Mouse (Mus musculus): ENCODE results near the gene Dennd5a. TPM values are rescaled to one million over a fixed set of nuclear protein-coding genes. Genes with fewer than 3 reads are reported as not detected.

Gene Dennd5a
- total and polyA plus RNA-seq, 3 experiments, result 33.1 to 78.8 (median 64.4) TPM

DNA sequence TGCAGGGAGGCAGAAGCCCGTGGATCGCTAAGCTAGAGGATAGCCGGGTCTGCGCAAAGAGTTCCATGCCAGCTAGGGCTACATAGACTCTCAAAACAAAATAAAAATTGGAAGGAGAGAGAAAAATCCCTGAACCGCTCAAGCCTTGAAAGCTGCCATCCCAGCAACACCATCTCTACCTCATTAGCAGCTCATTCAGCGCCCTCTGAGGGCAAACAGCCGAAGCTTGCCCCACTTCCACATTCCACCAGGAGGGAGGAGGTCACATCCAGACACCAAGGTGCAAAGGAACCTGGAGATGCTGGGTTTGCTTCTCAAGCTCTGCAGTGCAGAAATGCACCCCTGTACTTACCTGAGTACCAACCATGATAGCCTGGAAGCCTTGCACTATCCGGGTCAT lies 84.2 kb downstream of the Dennd5a start:
- TF ChIP-seq MYC (IDR thresholded peaks at IDR 0.05; ENCODE audit: low read depth, low read length) (no peak), MAZ (IDR thresholded peaks at IDR 0.05; ENCODE audit: low read depth, low read length) (no peak)
- no peak overlapping the region for H3K27ac ChIP-seq (ENCODE audit: control insufficient read depth, low read depth, low read length)
- H3K27me3 ChIP-seq (ENCODE audit: control insufficient read depth in 1 of 2, insufficient read depth in 2 of 2, low read length in 2 of 2), result no peaks in the 10 kb centered on the region
- no peak overlapping the region for H3K9ac ChIP-seq (ENCODE audit: control insufficient read depth, low read depth, low read length, poor library complexity, severe bottlenecking)
- no peak overlapping the region for H3K4me3 ChIP-seq (ENCODE audit: control insufficient read depth in 1 of 2, insufficient read depth in 1 of 2, low read depth in 2 of 2, low read length in 2 of 2)
- no peaks in the 10 kb centered on the region for H3K9me3 ChIP-seq (replicated peaks; ENCODE audit: insufficient read depth, low read length)
- H3K79me2 ChIP-seq (ENCODE audit: control insufficient read depth, insufficient read depth, low read length, poor library complexity), result no peaks in the 10 kb centered on the region
- peaks cover 0 to 5% of the 10 kb centered on the region in 2 experiments; a peak in 2 of 4 replicates for H3K36me3 ChIP-seq (ENCODE audit: control insufficient read depth in 1 of 2, insufficient read depth in 2 of 2, low read length in 2 of 2)
- H3K4me1 ChIP-seq (ENCODE audit: control insufficient read depth in 1 of 2, insufficient read depth in 2 of 2, low read length in 2 of 2), result peaks cover 0 to 3% of the 10 kb centered on the region in 2 experiments; a peak in 2 of 4 replicates
- DNase-seq (ENCODE audit: low read depth, low spot score), result no peak

DNA sequence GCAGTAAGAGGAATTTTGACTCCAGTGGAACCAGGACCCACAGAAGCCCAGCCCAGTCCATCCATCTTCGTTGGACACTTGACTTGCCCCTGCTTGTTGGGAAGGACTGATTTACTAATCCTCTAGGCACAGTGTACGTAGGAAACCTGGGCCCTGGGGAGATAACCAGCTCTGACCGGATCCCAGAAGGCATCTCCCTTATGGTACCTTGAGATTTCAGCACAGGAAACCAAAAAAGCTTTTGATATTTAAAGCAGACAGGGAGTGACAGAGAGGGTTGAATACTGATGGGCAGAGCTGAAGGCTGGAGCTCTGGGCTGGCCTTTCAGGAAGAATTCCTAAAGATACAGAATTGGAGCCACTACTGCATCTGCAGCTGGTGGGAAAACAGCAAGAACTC lies 84.7 kb downstream of the Dennd5a start:
- H3K9ac ChIP-seq (ENCODE audit: control insufficient read depth, low read depth, low read length, poor library complexity, severe bottlenecking), result no peak overlapping the region
- peaks cover 0 to 5% of the 10 kb centered on the region in 2 experiments; a peak in 3 of 4 replicates for H3K4me1 ChIP-seq (ENCODE audit: control insufficient read depth in 1 of 2, insufficient read depth in 2 of 2, low read length in 2 of 2)
- H3K9me3 ChIP-seq (replicated peaks; ENCODE audit: insufficient read depth, low read length), result no peaks in the 10 kb centered on the region
- no peak overlapping the region for H3K4me3 ChIP-seq (ENCODE audit: control insufficient read depth in 1 of 2, insufficient read depth in 1 of 2, low read depth in 2 of 2, low read length in 2 of 2)
- no peaks in the 10 kb centered on the region for H3K79me2 ChIP-seq (ENCODE audit: control insufficient read depth, insufficient read depth, low read length, poor library complexity)
- DNase-seq (ENCODE audit: low read depth, low spot score), result no peak
- TF ChIP-seq JUND (IDR thresholded peaks at IDR 0.05; ENCODE audit: low read depth, low read length) (no peak), RCOR1 (IDR thresholded peaks at IDR 0.05; ENCODE audit: low read depth, low read length) (no peak), ZNF384 (IDR thresholded peaks at IDR 0.05; ENCODE audit: low read depth, low read length) (no peak), POLR2AphosphoS2 (IDR thresholded peaks at IDR 0.05; ENCODE audit: low read length) (no peak), ZC3H11A (IDR thresholded peaks at IDR 0.05; ENCODE audit: low read depth, low read length) (no peak), USF1 (IDR thresholded peaks at IDR 0.05; ENCODE audit: low read depth, low read length) (no peak), NRF1 (IDR thresholded peaks at IDR 0.05; ENCODE audit: insufficient read depth, low read depth, low read length, poor library complexity, severe bottlenecking) (no peak), NELFE (IDR thresholded peaks at IDR 0.05; ENCODE audit: low read depth, low read length) (no peak), MYB (IDR thresholded peaks at IDR 0.05; ENCODE audit: low read depth, low read length) (no peak), HCFC1 (IDR thresholded peaks at IDR 0.05; ENCODE audit: low read depth, low read length) (no peak), GATA1 (IDR thresholded peaks at IDR 0.05; ENCODE audit: low read depth, low read length) (no peak), CHD1 (IDR thresholded peaks at IDR 0.05; ENCODE audit: low read depth, low read length) (no peak), TCF12 (IDR thresholded peaks at IDR 0.05; ENCODE audit: low read depth, low read length) (no peak), ZKSCAN1 (IDR thresholded peaks at IDR 0.05; ENCODE audit: low read depth, low read length) (no peak), E2F4 (IDR thresholded peaks at IDR 0.05; ENCODE audit: borderline replicate concordance, low read depth, low read length) (no peak), TBP (IDR thresholded peaks at IDR 0.05; ENCODE audit: low read depth, low read length) (no peak), MAFK (IDR thresholded peaks at IDR 0.05; ENCODE audit: borderline replicate concordance, low read depth, low read length) (no peak), POLR2A (IDR thresholded peaks at IDR 0.05; ENCODE audit: control insufficient read depth in 1 of 2, insufficient read depth in 1 of 2, low read depth in 1 of 2, low read length in 2 of 2, poor library complexity in 1 of 2) (no peak), MYC (IDR thresholded peaks at IDR 0.05; ENCODE audit: low read depth, low read length) (no peak)
- H3K36me3 ChIP-seq (ENCODE audit: control insufficient read depth in 1 of 2, insufficient read depth in 2 of 2, low read length in 2 of 2), result peaks cover 0 to 8% of the 10 kb centered on the region in 2 experiments; a peak in 2 of 4 replicates
- H3K27me3 ChIP-seq (ENCODE audit: control insufficient read depth in 1 of 2, insufficient read depth in 2 of 2, low read length in 2 of 2), result no peaks in the 10 kb centered on the region
- H3K27ac ChIP-seq (ENCODE audit: control insufficient read depth, low read depth, low read length), result no peak overlapping the region
